Mouse (Mus musculus): Measurements from ENCODE around the gene Nxpe2. TPM values are rescaled to one million over a fixed set of nuclear protein-coding genes. Genes with fewer than 3 reads are reported as not detected.
"Not testable (repeated sequence)": the region's sequence is repeated elsewhere in the genome, so short reads cannot be mapped to it uniquely, and the experiment has no call there.

The Nxpe2 gene
- polyA plus RNA-seq, 1 experiment from 2014 or later: 0.38 TPM

DNA sequence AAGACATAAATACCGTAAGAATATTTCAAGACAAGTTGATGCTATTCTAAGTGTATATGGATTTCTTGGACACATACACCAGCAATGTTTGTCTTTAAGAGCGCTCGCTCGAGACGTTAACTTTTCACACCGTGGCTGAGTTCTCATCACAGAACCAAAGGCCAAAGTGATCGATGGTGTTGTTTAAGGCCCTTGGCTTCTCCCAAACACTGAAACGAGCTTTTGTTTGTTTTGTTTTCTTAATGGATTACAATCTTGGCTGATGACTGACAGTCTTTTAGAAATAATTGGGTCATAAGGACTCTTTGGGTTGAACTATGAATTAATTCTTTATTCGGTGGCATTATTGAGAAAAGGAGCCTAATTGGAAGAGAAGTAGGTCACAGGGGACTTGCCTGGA is 7.8 kb downstream of the Nxpe2 start:
- 87% methylated on average over 9 of the region's 9 CpGs for WGBS
- ATAC-seq: no peak
- no peaks in the 10 kb centered on the region for H3K27me3 ChIP-seq

DNA sequence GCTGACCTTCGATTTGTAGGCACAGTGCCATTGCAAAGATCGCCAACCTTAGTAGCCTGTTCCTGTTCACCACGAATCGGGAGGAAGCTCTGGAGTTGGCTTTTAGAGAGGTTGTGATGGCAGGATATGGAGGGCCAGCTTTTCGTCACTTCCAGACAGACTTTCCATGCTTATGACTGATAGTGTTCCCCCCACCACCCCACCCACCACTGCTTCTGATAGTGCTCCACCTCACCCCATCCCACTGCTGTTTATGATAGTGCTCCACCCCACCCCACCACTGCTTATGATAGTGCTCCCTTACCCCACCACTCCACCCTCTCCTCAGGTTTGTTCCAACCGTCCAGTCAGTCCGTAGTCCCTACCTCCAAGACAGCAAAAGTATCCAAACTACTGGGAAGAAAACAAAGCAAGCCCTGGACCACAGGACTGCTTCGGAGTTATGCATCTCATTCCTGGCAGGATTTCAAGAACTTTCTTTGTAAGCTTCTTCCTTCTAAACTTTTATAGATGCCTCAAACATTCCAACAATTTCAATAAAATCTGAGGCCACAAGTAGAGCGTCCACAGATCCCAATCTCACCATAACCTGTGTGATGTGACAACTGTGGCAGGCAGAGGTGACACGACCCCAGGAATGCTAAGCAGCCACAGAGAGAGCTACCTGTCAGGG is 12.4 kb downstream of the Nxpe2 start:
- H3K4me3 ChIP-seq (replicated peaks): no peak overlapping the region
- ATAC-seq: no peak
- H3K27me3 ChIP-seq: no peaks in the 10 kb centered on the region
- no peak overlapping the region for H3K27ac ChIP-seq
- no peak overlapping the region for H3K4me2 ChIP-seq (replicated peaks)
- 89% methylated on average over 10 of the region's 10 CpGs for WGBS
- H3K9me3 ChIP-seq: no peaks in the 10 kb centered on the region
- H3K36me3 ChIP-seq: no peaks in the 10 kb centered on the region
- no peaks in the 10 kb centered on the region for H3K4me1 ChIP-seq (replicated peaks)
- H3K9ac ChIP-seq (replicated peaks): no peak overlapping the region

More for the DNA sequence above, 7.8 kb downstream of the Nxpe2 start:
- Histone ChIP-seq H3K4me3 (replicated peaks) (no peak overlapping the region), H3K9ac (replicated peaks) (no peak overlapping the region), H3K4me1 (replicated peaks) (no peaks in the 10 kb centered on the region), H3K27ac (no peak overlapping the region), H3K4me2 (replicated peaks) (no peak overlapping the region), H3K36me3 (no peaks in the 10 kb centered on the region), H3K9me3 (no peaks in the 10 kb centered on the region)

DNA sequence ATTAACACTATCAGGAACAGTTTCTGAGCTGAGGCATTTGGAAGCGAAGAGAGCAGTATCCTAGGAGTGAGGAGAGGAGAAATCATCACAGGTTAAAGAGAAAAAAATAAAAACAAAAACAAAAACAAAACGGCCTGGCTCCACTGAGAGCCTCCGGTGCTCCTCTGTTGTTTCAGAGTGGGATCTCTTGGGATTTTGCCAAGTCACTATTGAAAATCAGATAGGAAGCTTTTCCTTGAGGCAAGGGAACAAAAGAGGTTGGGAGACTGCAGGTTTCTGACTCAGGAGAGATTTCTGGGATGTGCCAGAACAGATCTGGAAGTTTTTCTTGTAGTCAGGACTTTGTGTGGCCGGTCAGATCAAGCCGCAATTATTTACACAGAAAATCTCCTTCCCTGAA is 13.7 kb downstream of the Nxpe2 start:
- Histone ChIP-seq H3K4me3 (replicated peaks) (no peak overlapping the region), H3K4me1 (replicated peaks) (no peaks in the 10 kb centered on the region), H3K36me3 (no peaks in the 10 kb centered on the region), H3K4me2 (replicated peaks) (no peak overlapping the region), H3K9me3 (no peaks in the 10 kb centered on the region), H3K27me3 (no peaks in the 10 kb centered on the region), H3K9ac (replicated peaks) (no peak overlapping the region), H3K27ac (no peak overlapping the region)
- WGBS: 53% methylated on average over 5 of the region's 5 CpGs
- no peak for ATAC-seq

DNA sequence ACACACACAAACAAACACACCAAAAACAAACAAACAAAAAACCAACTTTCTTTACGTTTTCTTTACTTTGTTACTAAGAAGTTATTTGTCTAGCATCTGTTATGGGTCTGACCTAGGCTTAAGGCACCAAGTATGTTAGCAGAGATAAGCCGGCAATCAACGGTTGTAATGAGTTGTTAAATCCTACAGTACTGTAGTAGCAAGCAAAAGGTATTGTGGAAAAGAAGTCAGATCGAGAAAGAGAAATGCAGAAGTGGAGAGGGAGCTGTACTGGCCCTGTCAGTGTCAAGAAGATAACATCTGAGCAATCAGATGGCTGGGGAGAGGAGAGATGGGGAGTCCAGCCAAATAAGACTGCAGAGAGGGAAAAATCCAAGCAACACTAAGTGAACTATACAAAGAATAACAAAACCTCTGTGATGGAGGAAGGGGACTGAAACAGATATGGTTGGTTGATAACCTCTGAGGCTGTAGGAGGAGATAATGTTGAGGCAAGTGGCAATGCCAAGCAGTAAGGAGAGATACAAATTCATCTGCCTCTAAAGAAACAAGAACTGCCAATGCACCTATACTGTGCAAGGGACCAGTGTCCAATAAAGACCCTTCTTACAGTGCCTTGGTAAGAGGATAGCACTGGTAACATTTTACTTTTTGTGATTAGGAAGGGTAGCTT is 14.3 kb downstream of the Nxpe2 start:
- H3K9me3 ChIP-seq: no peaks in the 10 kb centered on the region
- ATAC-seq: no peak
- H3K36me3 ChIP-seq: no peaks in the 10 kb centered on the region
- no peaks in the 10 kb centered on the region for H3K4me1 ChIP-seq (replicated peaks)
- H3K27me3 ChIP-seq: no peaks in the 10 kb centered on the region
- H3K4me2 ChIP-seq (replicated peaks): no peak overlapping the region
- H3K27ac ChIP-seq: no peak overlapping the region
- H3K4me3 ChIP-seq (replicated peaks): no peak overlapping the region
- no peak overlapping the region for H3K9ac ChIP-seq (replicated peaks)
- 83% methylated on average over 4 of the region's 4 CpGs for WGBS

DNA sequence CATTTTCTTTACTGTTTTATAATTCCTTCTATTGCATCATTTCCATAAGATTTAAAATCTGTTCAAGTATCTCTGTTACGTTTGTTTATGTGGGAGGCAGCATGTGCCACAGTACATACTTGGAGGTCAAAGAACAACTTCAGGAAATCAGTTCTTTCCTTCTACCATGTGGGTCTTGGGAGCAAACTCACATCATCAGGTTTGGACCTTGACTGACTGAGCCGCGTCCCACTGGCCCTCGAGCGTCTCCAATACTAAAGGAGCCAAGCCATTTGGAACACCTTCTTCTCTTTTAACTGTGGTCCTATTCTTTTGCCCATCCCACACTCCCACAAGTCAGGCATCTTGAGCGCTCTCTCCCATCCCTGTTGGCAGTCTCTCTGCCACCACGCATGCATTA is 23.7 kb downstream of the Nxpe2 start:
- Histone ChIP-seq H3K9ac (replicated peaks) (no peak overlapping the region), H3K27ac (no peak overlapping the region), H3K9me3 (no peaks in the 10 kb centered on the region), H3K36me3 (no peaks in the 10 kb centered on the region), H3K4me2 (replicated peaks) (no peak overlapping the region), H3K4me3 (replicated peaks) (no peak overlapping the region), H3K4me1 (replicated peaks) (no peaks in the 10 kb centered on the region), H3K27me3 (no peaks in the 10 kb centered on the region)
- WGBS: 95% methylated on average over 7 of the region's 7 CpGs
- ATAC-seq: no peak

DNA sequence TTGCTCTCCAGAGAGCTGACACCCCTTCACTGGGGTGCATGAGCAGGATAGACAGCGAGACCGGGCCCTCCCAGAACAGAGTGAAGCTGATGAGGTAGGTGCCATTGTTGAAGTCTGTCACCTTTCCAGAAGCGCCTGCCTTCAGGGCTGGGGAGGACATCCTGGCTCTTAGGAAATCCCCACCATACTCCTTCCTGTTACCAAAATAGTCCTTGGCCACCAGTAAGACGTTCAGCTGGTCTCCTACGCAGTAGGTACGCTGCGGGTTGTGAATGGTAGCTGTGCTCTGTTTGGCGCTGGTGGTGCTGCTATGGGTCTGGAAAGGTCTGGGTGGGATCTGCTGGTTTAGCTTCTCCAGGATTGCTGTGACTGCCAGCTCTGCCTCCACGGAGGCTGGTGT is 26.9 kb downstream of the Nxpe2 start:
- Histone ChIP-seq H3K4me2 (replicated peaks) (no peak overlapping the region), H3K9me3 (no peaks in the 10 kb centered on the region), H3K4me3 (replicated peaks) (no peak overlapping the region), H3K4me1 (replicated peaks) (0 out of 2 replicates have a peak, but pooled peaks cover 3% of the 10 kb centered on the region), H3K27me3 (no peaks in the 10 kb centered on the region), H3K9ac (replicated peaks) (no peak overlapping the region), H3K27ac (no peak overlapping the region), H3K36me3 (no peaks in the 10 kb centered on the region)
- 87% methylated on average over 9 of the region's 9 CpGs for WGBS
- ATAC-seq: no peak

DNA sequence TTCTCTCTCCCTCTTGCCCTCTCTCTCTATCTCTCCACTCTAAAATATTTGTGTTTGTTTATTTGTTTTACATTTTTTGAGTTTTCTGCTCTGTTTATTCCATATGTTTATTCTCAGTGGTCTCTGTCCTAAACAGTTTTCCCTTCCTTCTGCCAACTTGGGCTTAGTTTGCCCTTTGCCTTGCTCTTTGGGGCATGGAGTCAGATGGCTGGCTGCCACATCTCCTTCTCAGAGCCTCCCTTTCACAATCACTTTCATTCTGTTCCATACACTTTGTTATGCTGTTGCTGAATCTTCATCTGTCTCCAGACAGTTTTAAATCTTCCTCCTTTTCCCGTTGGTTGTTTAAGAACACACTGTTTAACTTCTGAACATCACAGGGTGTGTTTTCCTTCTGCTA is 37.4 kb downstream of the Nxpe2 start:
- H3K9ac ChIP-seq (replicated peaks): no peak overlapping the region
- no peak overlapping the region for H3K4me3 ChIP-seq (replicated peaks)
- no peaks in the 10 kb centered on the region for H3K36me3 ChIP-seq
- H3K27ac ChIP-seq: no peak overlapping the region
- H3K4me1 ChIP-seq (replicated peaks): peaks cover 6% of the 10 kb centered on the region
- WGBS: 91% methylated on average over 1 of the region's 1 CpGs
- ATAC-seq: no peak
- no peaks in the 10 kb centered on the region for H3K27me3 ChIP-seq
- H3K9me3 ChIP-seq: no peaks in the 10 kb centered on the region
- H3K4me2 ChIP-seq (replicated peaks): no peak overlapping the region

DNA sequence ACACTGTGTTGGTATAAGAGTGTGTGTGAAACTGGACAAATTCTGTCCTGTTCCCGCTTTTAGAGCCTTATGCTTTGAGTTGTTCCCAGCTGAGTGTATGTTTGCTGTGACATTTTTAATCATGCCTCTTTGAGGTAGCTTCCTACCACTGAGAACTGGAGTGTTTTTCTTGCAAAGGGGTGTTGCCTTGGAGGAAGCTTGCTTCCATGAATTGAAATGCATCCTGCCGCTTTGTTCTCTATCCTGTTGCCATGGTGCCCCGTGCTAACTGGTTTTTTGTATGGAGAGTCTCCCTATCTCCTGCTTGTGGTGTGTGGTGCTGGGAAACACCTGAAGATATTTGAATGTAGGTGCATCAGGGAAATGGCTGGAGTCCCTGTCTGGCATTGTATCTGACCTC is 39.1 kb downstream of the Nxpe2 start:
- Histone ChIP-seq H3K9me3 (no peaks in the 10 kb centered on the region), H3K27ac (no peak overlapping the region), H3K4me1 (replicated peaks) (peaks cover 6% of the 10 kb centered on the region), H3K4me2 (replicated peaks) (no peak overlapping the region), H3K36me3 (no peaks in the 10 kb centered on the region), H3K27me3 (no peaks in the 10 kb centered on the region), H3K4me3 (replicated peaks) (no peak overlapping the region), H3K9ac (replicated peaks) (no peak overlapping the region)
- ATAC-seq: no peak
- WGBS: 6% methylated on average over 3 of the region's 3 CpGs

DNA sequence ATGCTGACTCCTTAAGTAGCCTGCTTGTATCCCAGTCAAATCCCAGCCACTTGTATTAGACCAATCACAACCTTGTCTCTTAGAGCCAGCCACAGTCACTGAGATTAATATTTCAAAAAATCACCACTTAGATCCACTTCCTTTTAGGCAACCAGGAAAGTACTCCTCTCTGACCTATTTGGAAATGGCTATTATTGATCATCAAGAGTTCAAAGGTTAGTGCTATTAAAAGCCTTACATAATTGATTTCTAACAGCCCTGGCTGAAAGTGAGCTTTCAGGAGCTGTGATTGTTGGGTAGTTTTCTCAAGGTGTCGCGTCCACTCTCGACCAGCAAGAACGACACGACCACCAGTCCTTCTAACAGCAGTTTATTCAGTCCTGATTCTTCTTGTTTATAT is 42.0 kb downstream of the Nxpe2 start:
- H3K36me3 ChIP-seq: no peaks in the 10 kb centered on the region
- H3K4me2 ChIP-seq (replicated peaks): no peak overlapping the region
- no peak overlapping the region for H3K27ac ChIP-seq
- H3K4me1 ChIP-seq (replicated peaks): peaks cover 6% of the 10 kb centered on the region
- no peaks in the 10 kb centered on the region for H3K27me3 ChIP-seq
- ATAC-seq: no peak
- 89% methylated on average over 5 of the region's 5 CpGs for WGBS
- no peak overlapping the region for H3K4me3 ChIP-seq (replicated peaks)
- H3K9me3 ChIP-seq: no peaks in the 10 kb centered on the region
- no peak overlapping the region for H3K9ac ChIP-seq (replicated peaks)

DNA sequence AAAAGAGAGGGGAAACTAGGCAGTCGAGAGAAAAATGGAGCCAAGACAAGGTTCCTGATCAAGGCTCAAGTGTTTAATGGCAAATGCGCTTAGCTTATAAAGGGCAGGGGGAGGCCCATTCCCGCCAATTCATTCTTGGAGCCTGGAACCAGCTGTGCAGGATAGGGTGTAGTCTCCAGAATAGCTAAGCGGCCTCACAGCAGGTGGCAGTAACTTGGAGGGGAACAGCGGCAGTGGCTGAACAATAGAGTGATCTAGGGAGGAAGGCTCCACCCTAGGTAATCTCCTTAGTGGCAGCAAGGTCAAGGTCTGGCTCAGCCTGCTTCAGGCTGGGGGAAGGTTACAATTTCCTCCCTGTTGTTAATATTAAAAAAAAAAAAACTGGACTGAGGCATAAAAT is 49.7 kb downstream of the Nxpe2 start:
- H3K4me2 ChIP-seq (replicated peaks); H3K36me3 ChIP-seq; H3K4me1 ChIP-seq (replicated peaks); H3K9me3 ChIP-seq; H3K27me3 ChIP-seq; H3K9ac ChIP-seq (replicated peaks); H3K4me3 ChIP-seq (replicated peaks); ATAC-seq; H3K27ac ChIP-seq: not testable (repeated sequence)
- 13% methylated on average over 5 of the region's 5 CpGs for WGBS

DNA sequence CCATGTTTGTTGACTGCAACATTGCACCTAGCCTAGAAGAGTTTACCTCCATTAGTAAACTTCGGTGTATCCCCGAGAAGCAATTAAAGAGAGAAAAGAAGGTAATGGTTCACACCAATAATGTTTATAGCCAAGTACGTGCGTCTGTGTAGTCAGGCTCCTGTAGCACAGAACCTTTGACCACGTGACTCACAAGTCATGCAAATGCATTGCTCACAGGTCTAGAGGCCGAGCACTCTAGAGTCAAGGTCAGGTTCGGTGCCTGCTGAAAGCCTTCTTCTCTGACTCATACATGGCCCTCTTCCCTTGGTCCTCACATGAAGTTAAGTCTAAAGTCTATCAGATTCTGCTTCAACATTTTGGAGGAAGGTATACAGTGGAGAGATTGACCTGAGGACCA is 54.3 kb downstream of the Nxpe2 start:
- Histone ChIP-seq H3K4me2 (replicated peaks) (no peak overlapping the region), H3K4me3 (replicated peaks) (no peak overlapping the region), H3K27me3 (no peaks in the 10 kb centered on the region), H3K4me1 (replicated peaks) (no peaks in the 10 kb centered on the region), H3K36me3 (no peaks in the 10 kb centered on the region), H3K9me3 (no peaks in the 10 kb centered on the region), H3K9ac (replicated peaks) (no peak overlapping the region), H3K27ac (no peak overlapping the region)
- WGBS: 91% methylated on average over 7 of the region's 7 CpGs
- ATAC-seq: no peak

DNA sequence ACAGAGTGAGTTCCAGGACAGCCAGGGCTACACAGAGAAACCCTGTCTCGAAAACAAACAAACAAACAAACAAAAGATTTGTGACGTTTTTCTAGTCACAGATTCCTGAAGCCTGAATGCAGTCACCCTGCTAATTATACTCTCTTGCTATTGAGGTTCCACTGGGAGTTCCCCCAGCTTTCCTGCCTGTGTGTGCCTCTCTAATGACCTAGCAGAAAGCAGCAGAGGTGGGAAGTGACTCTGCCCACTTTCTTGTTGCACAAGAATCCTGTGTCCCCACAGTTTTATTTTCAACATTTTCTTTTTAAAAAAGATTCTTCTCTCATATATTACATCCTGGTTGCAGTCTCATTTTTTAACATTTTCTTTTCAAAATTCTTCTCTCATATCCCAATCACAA is 58.5 kb downstream of the Nxpe2 start:
- Histone ChIP-seq H3K27ac (no peak overlapping the region), H3K27me3 (no peaks in the 10 kb centered on the region), H3K4me1 (replicated peaks) (no peaks in the 10 kb centered on the region), H3K36me3 (no peaks in the 10 kb centered on the region), H3K9ac (replicated peaks) (no peak overlapping the region), H3K4me3 (replicated peaks) (no peak overlapping the region), H3K9me3 (no peaks in the 10 kb centered on the region), H3K4me2 (replicated peaks) (no peak overlapping the region)
- ATAC-seq: no peak
- 74% methylated on average over 2 of the region's 2 CpGs for WGBS

DNA sequence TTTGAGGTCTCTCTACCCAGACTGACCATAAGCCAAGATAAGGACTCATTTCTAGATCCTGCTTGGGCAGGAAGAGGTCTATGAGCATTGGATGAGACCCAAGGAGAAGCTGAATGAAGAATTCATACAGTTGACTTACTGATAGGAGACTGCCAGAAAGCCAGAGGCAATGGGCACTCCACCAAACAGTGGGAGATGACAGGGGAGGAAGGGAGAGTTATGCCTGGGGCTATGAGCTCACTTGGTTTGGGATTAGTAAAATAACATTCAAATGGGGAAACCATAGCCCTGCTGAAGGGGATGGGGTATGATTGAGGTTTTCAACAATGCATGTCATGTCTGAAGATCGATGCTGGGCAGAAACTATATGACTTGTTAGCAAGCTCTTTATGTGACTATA is 63.0 kb downstream of the Nxpe2 start:
- H3K9ac ChIP-seq (replicated peaks): no peak overlapping the region
- no peaks in the 10 kb centered on the region for H3K4me1 ChIP-seq (replicated peaks)
- no peak for ATAC-seq
- H3K36me3 ChIP-seq: no peaks in the 10 kb centered on the region
- no peak overlapping the region for H3K27ac ChIP-seq
- 81% methylated on average over 1 of the region's 1 CpGs for WGBS
- no peaks in the 10 kb centered on the region for H3K27me3 ChIP-seq
- no peak overlapping the region for H3K4me3 ChIP-seq (replicated peaks)
- no peak overlapping the region for H3K4me2 ChIP-seq (replicated peaks)
- no peaks in the 10 kb centered on the region for H3K9me3 ChIP-seq

All from midbrain, embryonic 13.5 days (tissue).